Mouse (Mus musculus) adrenal gland, postnatal 10 days (tissue): ENCODE results near the gene Hyal3. TPM values are rescaled to one million over a fixed set of nuclear protein-coding genes. Genes with fewer than 3 reads are reported as not detected.
A peak's percentile ranks its signal among the peaks of the same experiment; 100 is the strongest.

Source experiments
- DNase-seq: peaks from one replicate; pipeline ENCODE4 v3.0.0; 2021; ENCODE audit warnings: mixed read lengths
- total RNA-seq, 2 experiments: library from RNA; stranded (reverse); gene quantifications; 2 replicates each; pipeline ENCODE4 v1.2.3; 2021

Hyal3 gene
- total RNA-seq, 2 experiments from 2014 or later, result 1.0 to 1.2 TPM

GRCm38 (mm10) chr9:107594281-107595062 lies 13.9 kb downstream of the Hyal3 start:
- no peak for DNase-seq

GRCm38 (mm10) chr9:107596619-107597569 lies 16.3 kb downstream of the Hyal3 start:
- no peak for DNase-seq

- no peak for DNase-seq
Measured at GRCm38 (mm10) chr9:107598385-107598784, 17.8 kb downstream of the Hyal3 start.

- DNase-seq, result no peak
Measured at GRCm38 (mm10) chr9:107599433-107599832, 18.8 kb downstream of the Hyal3 start.

- DNase-seq, result no peak
Measured at GRCm38 (mm10) chr9:107599842-107600241, 19.2 kb downstream of the Hyal3 start.

GRCm38 (mm10) chr9:107600745-107601144 lies 20.1 kb downstream of the Hyal3 start:
- DNase-seq, result no peak

GRCm38 (mm10) chr9:107601275-107601674 lies 20.7 kb downstream of the Hyal3 start:
- no peak for DNase-seq

DNA sequence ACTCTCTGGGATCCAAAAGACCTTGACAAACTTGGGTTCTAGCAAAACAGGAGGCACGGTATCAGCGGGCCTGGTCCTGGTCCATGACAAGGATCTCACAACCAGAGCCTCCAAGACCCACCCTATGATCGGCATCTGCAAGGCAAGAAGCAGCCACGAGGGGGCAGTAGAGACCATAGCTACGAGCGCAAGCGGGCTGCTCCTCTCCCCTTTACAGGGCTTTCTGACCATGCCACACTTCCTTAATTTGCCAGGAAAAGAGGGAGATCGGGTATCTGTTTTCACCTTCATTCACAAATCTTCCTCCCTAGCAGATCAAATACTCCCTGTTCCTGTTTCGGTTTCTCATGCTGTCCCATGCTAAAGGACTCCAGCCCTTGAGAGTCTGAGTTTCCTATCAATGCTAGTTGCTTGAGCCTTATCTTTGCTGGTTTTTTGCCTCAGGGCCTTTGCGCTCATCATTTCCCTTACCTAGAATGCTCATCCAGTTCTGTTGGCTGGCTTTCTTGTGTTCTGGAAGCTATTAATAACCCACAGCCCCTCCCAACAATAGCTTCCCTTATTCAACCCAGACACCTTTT lies 21.5 kb downstream of the Hyal3 start:
- DNase-seq, result peak; percentile 98

DNA sequence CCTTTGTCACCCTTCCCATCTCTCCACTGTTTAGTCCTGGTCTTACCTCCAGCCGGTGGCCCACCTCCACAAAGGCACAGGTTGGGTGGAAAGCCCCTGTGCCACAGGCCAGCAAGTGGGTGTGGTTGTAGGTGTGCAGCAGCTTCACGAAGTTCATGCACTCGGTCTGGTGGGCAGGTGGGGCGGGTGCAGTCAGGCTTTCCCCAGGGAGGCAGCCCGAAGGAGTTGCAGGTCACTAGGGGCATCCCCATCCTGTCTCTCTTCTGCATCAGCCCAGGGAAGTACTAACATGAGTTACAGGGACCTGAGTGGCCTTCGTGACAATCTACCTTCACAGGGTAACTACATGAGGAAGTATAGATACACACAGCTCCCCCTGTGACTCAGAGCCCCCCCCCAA lies 22.6 kb downstream of the Hyal3 start:
- no peak for DNase-seq

- peak; percentile 70 for DNase-seq
Measured at GRCm38 (mm10) chr9:107605041-107605661, 24.5 kb downstream of the Hyal3 start.

- no peak for DNase-seq
Measured at GRCm38 (mm10) chr9:107606591-107606990, 26.0 kb downstream of the Hyal3 start.

- DNase-seq, result no peak
Measured at GRCm38 (mm10) chr9:107607036-107607435, 26.4 kb downstream of the Hyal3 start.

GRCm38 (mm10) chr9:107607653-107608245 lies 27.1 kb downstream of the Hyal3 start:
- no peak for DNase-seq

DNA sequence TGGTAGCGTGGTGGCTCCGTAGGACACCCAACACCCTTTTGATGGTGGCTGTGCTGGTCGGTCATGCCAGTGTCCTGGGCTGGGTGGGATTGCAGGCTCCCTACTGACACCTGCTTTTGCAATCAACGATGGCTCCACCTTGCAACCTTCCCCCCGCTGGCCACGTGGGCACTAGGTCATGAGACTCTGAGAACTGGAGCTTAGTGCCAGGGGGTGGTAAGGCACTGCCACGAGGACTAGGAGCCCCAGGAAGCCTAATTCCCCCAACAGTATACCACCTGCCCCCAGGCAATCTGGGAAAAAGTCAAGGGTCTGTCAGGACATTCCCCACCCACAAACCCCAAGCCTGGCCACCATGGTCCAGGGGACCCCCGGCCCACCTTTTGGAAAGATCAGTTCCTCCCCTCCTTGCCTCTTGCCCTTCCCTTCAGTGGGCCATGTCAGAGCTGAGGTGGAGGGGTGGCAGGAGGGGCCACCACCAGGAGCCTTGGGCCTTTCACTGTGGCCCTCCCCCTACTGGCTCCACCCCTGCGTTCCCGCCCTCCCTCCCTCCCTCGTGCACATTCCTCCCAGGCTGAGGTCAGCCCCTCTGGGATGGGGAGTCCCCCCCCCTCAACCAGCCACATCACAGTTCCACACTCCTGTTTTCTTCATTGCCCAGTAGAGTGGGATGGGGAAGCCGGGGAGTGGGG lies 28.3 kb downstream of the Hyal3 start, which contains the start of gene Sema3b:
Gene Sema3b (minus strand): TSS at position 489 of the 692 bp plus-strand sequence.
- no peak for DNase-seq

GRCm38 (mm10) chr9:107609433-107609830 lies 28.8 kb downstream of the Hyal3 start:
- no peak for DNase-seq

- DNase-seq, result no peak
Measured at GRCm38 (mm10) chr9:107611456-107612190, 31.0 kb downstream of the Hyal3 start.

DNA sequence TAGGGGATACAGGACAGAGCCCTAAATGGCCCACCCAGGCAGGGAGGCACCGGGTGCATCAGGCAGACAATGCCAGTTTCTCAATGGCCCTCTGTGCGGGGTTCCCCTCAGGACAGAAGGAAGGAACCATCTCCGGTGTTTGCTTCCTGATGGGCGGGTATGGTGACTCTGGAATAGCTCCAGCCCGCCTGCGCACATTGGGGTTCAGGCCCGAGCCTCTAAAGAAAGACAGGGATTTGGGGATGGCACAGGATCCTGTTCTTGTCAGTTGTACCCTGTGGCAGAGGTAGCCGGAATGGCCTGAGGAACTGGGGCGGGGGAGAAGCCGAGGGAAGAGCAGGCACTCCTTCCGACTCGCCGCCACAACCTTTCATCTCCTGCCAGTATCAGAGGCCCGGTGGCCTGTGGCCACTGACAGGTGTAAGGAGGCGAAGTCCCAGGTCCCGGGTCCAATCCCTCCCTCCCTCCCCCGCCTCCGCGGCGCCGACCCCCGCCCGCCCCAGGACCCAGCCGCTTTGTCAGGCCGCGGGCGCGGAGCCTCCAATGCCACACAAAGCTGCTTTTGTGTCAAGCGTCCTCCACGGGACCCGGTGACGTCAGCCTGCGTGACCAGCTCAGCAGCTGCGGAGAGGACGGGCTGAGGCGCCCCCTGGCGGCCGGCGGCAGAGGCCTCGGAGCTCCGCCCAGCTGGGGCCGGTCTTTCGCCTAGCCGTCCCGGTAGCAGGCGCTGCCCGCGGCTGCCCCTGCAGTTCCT lies 31.8 kb downstream of the Hyal3 start:
- DNase-seq, result peak; percentile 100

DNA sequence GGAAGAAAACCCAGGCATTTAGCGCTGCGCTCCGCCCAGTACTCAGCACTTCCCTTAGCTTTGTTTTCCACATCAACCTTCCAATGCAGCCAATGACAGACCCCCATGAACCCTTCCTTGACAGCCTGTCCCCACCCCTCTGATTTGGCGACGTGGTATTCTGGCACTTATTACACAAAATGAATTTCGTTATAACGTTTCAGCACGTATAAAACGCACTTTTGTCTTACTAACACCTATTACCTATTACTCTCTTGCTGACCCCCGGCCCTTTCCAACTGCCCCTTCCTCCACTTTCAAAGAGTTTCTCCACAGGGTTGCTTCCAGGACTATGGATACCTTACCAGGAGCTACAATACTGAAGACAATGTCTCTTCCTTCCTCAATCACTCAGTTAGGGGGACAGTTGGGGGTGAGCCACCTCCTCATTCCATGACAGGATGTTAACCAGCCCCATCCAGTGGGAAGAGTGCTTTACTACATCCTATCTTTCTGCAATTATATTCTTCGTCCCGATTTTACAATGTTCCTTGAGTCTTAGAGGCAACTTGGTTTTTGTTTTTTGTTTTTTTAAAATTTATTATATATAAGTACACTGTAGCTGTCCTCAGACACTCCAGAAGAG lies 32.4 kb downstream of the Hyal3 start:
- DNase-seq, result no peak

DNA sequence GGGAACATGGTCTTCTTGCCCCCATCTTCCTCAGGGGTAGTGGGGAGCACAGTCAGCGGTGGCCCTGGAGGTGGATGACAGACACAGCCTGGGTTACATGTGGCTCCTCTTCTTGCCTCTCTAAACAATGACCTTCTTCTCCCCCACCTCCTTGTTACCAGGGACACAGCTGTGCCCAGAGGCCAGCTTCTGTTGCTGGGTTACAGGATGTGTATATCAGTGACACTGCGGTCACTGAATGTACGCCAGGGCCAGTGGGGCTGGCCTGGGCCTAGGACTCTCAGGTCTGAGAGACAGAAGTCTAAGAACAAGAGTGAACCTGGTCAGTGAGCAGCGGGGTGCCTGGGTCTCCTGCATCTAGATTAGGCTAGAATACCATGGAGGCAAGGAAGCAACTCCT lies 34.4 kb downstream of the Hyal3 start:
- DNase-seq, result no peak
